Mouse (Mus musculus) gastrocnemius, postnatal 25 days (tissue): ENCODE data around the gene Shmt2. TPM values are rescaled to one million over a fixed set of nuclear protein-coding genes. Genes with fewer than 3 reads are reported as not detected.

ENCODE experiments used
- DNase-seq: peaks from one replicate; pipeline ENCODE4 v3.0.0; 2022
- total RNA-seq, 2 experiments: library from RNA; stranded (reverse); gene quantifications; 1 replicate in 1 of 2; 2 replicates in 1 of 2; pipeline ENCODE4 v1.2.3; 2021

Gene Shmt2
- total RNA-seq, 2 experiments from 2014 or later: 24.9 to 26.6 TPM

DNA sequence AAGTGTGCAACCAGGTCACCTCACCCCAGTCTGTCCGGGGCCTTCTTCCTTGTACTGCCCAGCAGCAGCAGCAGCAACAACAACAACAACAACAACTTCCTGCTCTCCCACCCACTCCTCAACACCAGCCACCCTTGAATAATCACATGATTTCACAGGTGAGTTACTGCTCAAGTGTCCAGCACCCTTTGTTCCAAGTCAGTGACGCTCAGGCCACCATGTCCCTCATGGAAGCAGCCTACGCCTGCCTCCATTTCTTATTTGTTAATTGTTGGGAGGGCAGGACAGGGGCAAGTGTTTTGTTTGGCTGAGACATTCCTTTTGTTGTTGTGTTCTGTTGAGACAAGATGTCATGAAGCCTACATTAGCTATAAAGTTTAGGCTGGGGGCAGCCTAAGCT is 45.7 kb downstream of the Shmt2 start:
- no peak for DNase-seq

DNA sequence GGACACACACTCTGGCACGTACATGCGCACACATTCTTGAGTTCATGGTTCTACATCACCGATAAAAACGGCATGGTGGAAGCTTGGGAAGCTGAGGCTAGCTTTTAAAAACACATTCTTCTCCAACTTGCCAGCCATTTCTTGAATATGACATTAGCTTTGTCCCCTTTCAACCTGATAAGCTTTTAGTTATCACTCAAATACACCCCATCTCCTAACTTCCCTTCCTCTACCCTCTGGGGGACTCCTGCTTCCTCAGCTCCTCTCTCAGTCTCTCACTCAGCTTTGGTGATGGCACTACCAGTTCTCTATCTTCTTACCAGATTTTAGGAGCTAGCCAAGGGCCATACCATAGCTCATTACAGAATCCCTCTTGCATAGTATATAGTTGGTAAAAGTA is 47.1 kb downstream of the Shmt2 start:
- no peak for DNase-seq

DNA sequence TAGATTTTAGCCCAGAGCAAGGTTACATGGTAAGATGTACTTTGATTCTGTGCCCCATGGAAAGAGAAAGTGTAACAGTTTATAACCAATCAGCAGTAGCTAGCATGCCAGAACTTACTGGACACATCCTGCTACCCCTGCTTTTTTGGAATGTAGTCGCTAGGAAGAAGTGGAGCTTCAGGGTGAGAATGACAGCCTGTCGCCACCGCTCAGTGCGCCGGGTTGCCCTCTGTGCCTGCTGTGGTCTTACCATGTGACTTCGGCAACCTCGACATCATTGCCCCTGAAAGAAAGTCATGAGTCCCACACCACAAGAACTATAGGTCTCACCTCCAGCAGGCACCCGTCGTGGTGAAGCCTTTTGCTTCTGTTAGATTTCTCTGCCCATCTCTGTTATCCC is 49.5 kb downstream of the Shmt2 start:
- DNase-seq: no peak

DNA sequence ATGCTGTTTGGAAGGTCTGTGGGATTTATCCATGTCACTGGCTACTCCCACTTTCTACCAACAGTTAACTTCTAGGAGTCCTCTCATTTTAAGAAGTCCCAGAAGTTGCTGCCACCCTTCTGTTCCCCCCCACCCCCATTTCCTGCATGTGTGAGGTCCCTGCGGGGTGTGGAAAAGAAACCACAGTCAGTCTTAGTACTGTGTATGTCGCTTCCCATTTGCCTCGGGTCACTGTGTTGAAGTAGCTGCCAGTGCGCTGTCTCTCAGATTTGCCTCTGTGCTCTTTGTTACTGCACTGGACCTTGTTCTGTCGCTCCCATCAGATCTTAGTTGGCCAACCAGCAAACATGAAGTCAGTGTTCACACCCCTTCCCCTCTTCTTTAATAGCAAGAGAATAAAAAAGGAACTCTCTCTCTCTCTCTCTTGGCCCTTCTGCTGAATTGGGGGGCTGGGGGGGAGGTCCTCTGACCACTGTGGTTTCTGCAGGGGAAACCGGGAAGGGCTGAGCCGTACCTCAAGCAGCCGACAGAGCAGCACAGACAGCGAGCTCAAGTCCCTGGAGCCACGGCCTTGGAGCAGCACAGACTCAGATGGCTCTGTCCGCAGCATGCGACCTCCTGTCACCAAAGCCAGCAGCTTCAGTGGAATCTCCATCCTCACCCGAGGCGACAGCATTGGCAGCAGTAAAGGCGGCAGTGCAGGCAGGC is 50.8 kb downstream of the Shmt2 start:
- DNase-seq: no peak

Other genes with a start within 250 kb of the Shmt2 start
- gene Mbd6, start 233.4 kb downstream of the Shmt2 start, total RNA-seq: 10 to 100 TPM; 12.7 to 14.3 TPM
- 10 to 100 TPM; 48.3 to 53.5 TPM for gene Mars, start 210.7 kb downstream of the Shmt2 start, total RNA-seq
- 1 to 10 TPM; 1.4 to 1.7 TPM for gene Arhgap9, start 200.5 kb downstream of the Shmt2 start, total RNA-seq
- gene Gli1, start 180.5 kb downstream of the Shmt2 start, total RNA-seq: 1 to 10 TPM in 1 of 2 experiments, under 1 TPM in 1; 0.74 to 1.5 TPM
- gene Inhbe, start 168.0 kb downstream of the Shmt2 start, total RNA-seq: not detected
- not detected for gene Inhbc, start 152.0 kb downstream of the Shmt2 start, total RNA-seq
- 100 to 1,000 TPM in 1 of 2 experiments, 10 to 100 TPM in 1; 97.8 to 120 TPM for gene R3hdm2, start 142.1 kb downstream of the Shmt2 start, total RNA-seq
- 100 to 1,000 TPM; 308 to 367 TPM for gene Stac3, start 20.8 kb downstream of the Shmt2 start, total RNA-seq
- gene Ndufa4l2, start 7.5 kb downstream of the Shmt2 start, total RNA-seq: 10 to 100 TPM; 11.4 to 15.1 TPM
- gene Nxph4, start 12.1 kb upstream of the Shmt2 start, total RNA-seq: under 1 TPM; 0.26 to 0.32 TPM
- gene Lrp1, start 98.7 kb upstream of the Shmt2 start, total RNA-seq: 10 to 100 TPM; 58.1 to 64.3 TPM
- gene Stat6, start 120.5 kb upstream of the Shmt2 start, total RNA-seq: 10 to 100 TPM; 16.5 to 21.8 TPM
- 1 to 10 TPM; 1.7 to 2.5 TPM for gene Nemp1, start 144.5 kb upstream of the Shmt2 start, total RNA-seq
- 1 to 10 TPM; 2.5 to 4.7 TPM for gene Nab2, start 146.1 kb upstream of the Shmt2 start, total RNA-seq
- under 1 TPM; 0.10 to 0.21 TPM for gene Myo1a, start 182.7 kb upstream of the Shmt2 start, total RNA-seq
- gene Tac2, start 202.0 kb upstream of the Shmt2 start, total RNA-seq: not detected
- 1 to 10 TPM; 4.8 to 5.3 TPM for gene Zbtb39, start 217.1 kb upstream of the Shmt2 start, total RNA-seq
- gene Gpr182, start 229.3 kb upstream of the Shmt2 start, total RNA-seq: under 1 TPM; 0.20 to 0.62 TPM
- under 1 TPM; 0.05 to 0.08 TPM for gene Rdh1, start 237.3 kb upstream of the Shmt2 start, total RNA-seq
- not detected for gene Rdh16f1, start 237.3 kb upstream of the Shmt2 start, total RNA-seq